Mouse (Mus musculus) megakaryocyte, embryonic 14.5 days (primary cell): ENCODE results near the gene Cngb1.

Source experiments
- FLI1 ChIP-seq: IDR thresholded peaks from 2 replicates; pipeline ENCODE4 v1.6.1; 2012; ENCODE audit warnings: low read length, inconsistent platforms, mixed read lengths
- GATA1 ChIP-seq: IDR thresholded peaks from 3 replicates; pipeline ENCODE4 v1.6.1; 2012; ENCODE audit warnings: mixed read lengths, low read length, inconsistent platforms, borderline replicate concordance

- TF ChIP-seq GATA1 (no peak), FLI1 (no peak)
Measured at GRCm38 (mm10) chr8:95270501-95270900, 35.9 kb downstream of the Cngb1 start.
